Mouse (Mus musculus): Measurements from ENCODE around the gene Gm20538. TPM values are rescaled to one million over a fixed set of nuclear protein-coding genes. Genes with fewer than 3 reads are reported as not detected.
A peak's percentile ranks its signal among the peaks of the same experiment; 100 is the strongest.

The Gm20538 gene
- polyA plus RNA-seq, 1 experiment = not detected

GRCm38 (mm10) chr19:44578038-44578437 is 25.4 kb upstream of the Gm20538 start:
- Histone ChIP-seq H3K27me3 (ENCODE audit: control insufficient read depth, insufficient read depth, low read length) (no peaks in the 10 kb centered on the region), H3K4me3 (replicated peaks; ENCODE audit: insufficient read depth, low read depth, low read length) (no peak overlapping the region), H3K27ac (ENCODE audit: insufficient read depth, low read length) (no peak overlapping the region), H3K4me1 (ENCODE audit: control insufficient read depth, insufficient read depth, low read length) (no peaks in the 10 kb centered on the region)
- DNase-seq = no peak
- WGBS = 77% methylated on average over 1 of the region's 1 CpGs
- TF ChIP-seq POLR2A (IDR thresholded peaks at IDR 0.05; ENCODE audit: borderline replicate concordance, insufficient read depth, low read length) (no peak), CTCF (IDR thresholded peaks at IDR 0.05; ENCODE audit: borderline replicate concordance, insufficient read depth, low read depth, low read length) (no peak)

- Histone ChIP-seq H3K27ac (ENCODE audit: insufficient read depth, low read length) (no peak overlapping the region), H3K4me3 (replicated peaks; ENCODE audit: insufficient read depth, low read depth, low read length) (no peak overlapping the region), H3K4me1 (ENCODE audit: control insufficient read depth, insufficient read depth, low read length) (no peaks in the 10 kb centered on the region), H3K27me3 (ENCODE audit: control insufficient read depth, insufficient read depth, low read length) (no peaks in the 10 kb centered on the region)
- 75% methylated on average over 7 of the region's 7 CpGs for WGBS
- TF ChIP-seq POLR2A (IDR thresholded peaks at IDR 0.05; ENCODE audit: borderline replicate concordance, insufficient read depth, low read length) (no peak), CTCF (IDR thresholded peaks at IDR 0.05; ENCODE audit: borderline replicate concordance, insufficient read depth, low read depth, low read length) (no peak)
- DNase-seq = no peak
Measured at GRCm38 (mm10) chr19:44576275-44576674, 23.6 kb upstream of the Gm20538 start.

- TF ChIP-seq CTCF (IDR thresholded peaks at IDR 0.05; ENCODE audit: borderline replicate concordance, insufficient read depth, low read depth, low read length) = no peak
- TF ChIP-seq POLR2A (IDR thresholded peaks at IDR 0.05; ENCODE audit: borderline replicate concordance, insufficient read depth, low read length) = no peak
- WGBS = 77% methylated on average over 3 of the region's 3 CpGs
- no peaks in the 10 kb centered on the region for H3K27me3 ChIP-seq (ENCODE audit: control insufficient read depth, insufficient read depth, low read length)
- DNase-seq = no peak
- H3K4me3 ChIP-seq (replicated peaks; ENCODE audit: insufficient read depth, low read depth, low read length) = no peak overlapping the region
- no peak overlapping the region for H3K27ac ChIP-seq (ENCODE audit: insufficient read depth, low read length)
- H3K4me1 ChIP-seq (ENCODE audit: control insufficient read depth, insufficient read depth, low read length) = peaks cover 3% of the 10 kb centered on the region; the same call in 1 of the 2 replicates
Measured at GRCm38 (mm10) chr19:44567763-44568162, 15.1 kb upstream of the Gm20538 start.

GRCm38 (mm10) chr19:44564006-44564405 is 11.4 kb upstream of the Gm20538 start:
- no peak for TF ChIP-seq CTCF (IDR thresholded peaks at IDR 0.05; ENCODE audit: borderline replicate concordance, insufficient read depth, low read depth, low read length)
- no peak for TF ChIP-seq POLR2A (IDR thresholded peaks at IDR 0.05; ENCODE audit: borderline replicate concordance, insufficient read depth, low read length)
- Histone ChIP-seq H3K4me1 (ENCODE audit: control insufficient read depth, insufficient read depth, low read length) (peaks cover 3% of the 10 kb centered on the region; the same call in 1 of the 2 replicates), H3K27me3 (ENCODE audit: control insufficient read depth, insufficient read depth, low read length) (no peaks in the 10 kb centered on the region), H3K27ac (ENCODE audit: insufficient read depth, low read length) (no peak overlapping the region), H3K4me3 (replicated peaks; ENCODE audit: insufficient read depth, low read depth, low read length) (no peak overlapping the region)
- WGBS = 60% methylated on average over 14 of the region's 14 CpGs
- DNase-seq = no peak

GRCm38 (mm10) chr19:44562652-44563206 is 10.1 kb upstream of the Gm20538 start, which contains the start of gene Hif1an:
TSS of gene Hif1an (plus strand) at chr19:44562850.
- TF ChIP-seq POLR2A (IDR thresholded peaks at IDR 0.05; ENCODE audit: borderline replicate concordance, insufficient read depth, low read length) = peak; percentile 74; the same call in 1 of the 2 replicates
- TF ChIP-seq CTCF (IDR thresholded peaks at IDR 0.05; ENCODE audit: borderline replicate concordance, insufficient read depth, low read depth, low read length) = peak; percentile 83

GRCm38 (mm10) chr19:44554861-44555590 is 2.4 kb upstream of the Gm20538 start, which contains the start of gene Ndufb8:
TSS of gene Ndufb8 (minus strand) at chr19:44555440.
- H3K27ac ChIP-seq (ENCODE audit: insufficient read depth, low read length) = peak within 1 kb of the TSS; percentile 94
- no peak for TF ChIP-seq CTCF (IDR thresholded peaks at IDR 0.05; ENCODE audit: borderline replicate concordance, insufficient read depth, low read depth, low read length)
- TF ChIP-seq POLR2A (IDR thresholded peaks at IDR 0.05; ENCODE audit: borderline replicate concordance, insufficient read depth, low read length) = peak; percentile 96
- H3K27me3 ChIP-seq (ENCODE audit: control insufficient read depth, insufficient read depth, low read length) = no peaks in the 10 kb centered on the region
- under 1% methylated on average over 50 of the region's 50 CpGs for WGBS
- H3K4me3 ChIP-seq (replicated peaks; ENCODE audit: insufficient read depth, low read depth, low read length) = peak within 1 kb of the TSS; percentile 90
- DNase-seq = peak; percentile 96 to 98
- peaks cover 4% of the 10 kb centered on the region; the same call in 1 of the 2 replicates for H3K4me1 ChIP-seq (ENCODE audit: control insufficient read depth, insufficient read depth, low read length)

More at GRCm38 (mm10) chr19:44562652-44563206, 10.1 kb upstream of the Gm20538 start, which contains the start of gene Hif1an:
- Histone ChIP-seq H3K27ac (ENCODE audit: insufficient read depth, low read length) (peak within 1 kb of the TSS; percentile 52; the same call in 1 of the 2 replicates), H3K4me1 (ENCODE audit: control insufficient read depth, insufficient read depth, low read length) (peaks cover 3% of the 10 kb centered on the region; the same call in 1 of the 2 replicates), H3K4me3 (replicated peaks; ENCODE audit: insufficient read depth, low read depth, low read length) (peak within 1 kb of the TSS; percentile 99), H3K27me3 (ENCODE audit: control insufficient read depth, insufficient read depth, low read length) (no peaks in the 10 kb centered on the region)
- DNase-seq = peak; percentile 95 to 96
- WGBS = under 1% methylated on average over 33 of the region's 33 CpGs

- peak in 1 of 2 experiments; percentile 18 for DNase-seq
- Histone ChIP-seq H3K27me3 (ENCODE audit: control insufficient read depth, insufficient read depth, low read length) (no peaks in the 10 kb centered on the region), H3K4me3 (replicated peaks; ENCODE audit: insufficient read depth, low read depth, low read length) (peak overlapping the region; percentile 90), H3K27ac (ENCODE audit: insufficient read depth, low read length) (0 out of 2 replicates have a peak overlapping the region, but pooled peaks have one; percentile 94), H3K4me1 (ENCODE audit: control insufficient read depth, insufficient read depth, low read length) (peaks cover 4% of the 10 kb centered on the region; the same call in 1 of the 2 replicates)
- TF ChIP-seq CTCF (IDR thresholded peaks at IDR 0.05; ENCODE audit: borderline replicate concordance, insufficient read depth, low read depth, low read length) (no peak), POLR2A (IDR thresholded peaks at IDR 0.05; ENCODE audit: borderline replicate concordance, insufficient read depth, low read length) (no peak)
- WGBS = 0% methylated on average over 8 of the region's 8 CpGs
Measured at GRCm38 (mm10) chr19:44554490-44554860, 1.8 kb upstream of the Gm20538 start.

Measured in cerebellum, adult 2 months (tissue).